Mouse (Mus musculus) midbrain, postnatal 0 days (tissue): ENCODE measurements at regions not wholly inside any gene's neighbourhood (a gene's known extent, or its start where the extent isn't known, plus 50 kb on each side); places are given as distances from the start of the nearest gene placed in this dataset.

Experiments
- ATAC-seq: fragments of 200-750 bp; cut with Nextera tagmentation; 2 replicates; pipeline ENCODE4 v1.8.0; 2017; ENCODE audit warnings: moderate number of reproducible peaks, mild to moderate bottlenecking, moderate TSS enrichment, moderate library complexity; ENCODE audit not compliant: low FRiP score
- DNase-seq: peaks from one replicate; pipeline ENCODE4 v3.0.0-alpha.2; 2015; ENCODE audit warnings: low spot score
- H3K27ac ChIP-seq: fragments of 300-500 bp; sonication (generic); 2 replicates; pipeline ENCODE4 v1.5.1; 2014; ENCODE audit warnings: low read depth, mild to moderate bottlenecking, low read length, mixed read lengths
- H3K27me3 ChIP-seq: fragments of 300-500 bp; sonication (generic); 2 replicates; pipeline ENCODE4 v1.6.1; 2014; ENCODE audit warnings: low read length, control low read depth, mixed read lengths; ENCODE audit not compliant: insufficient read depth
- H3K36me3 ChIP-seq: fragments of 300-500 bp; sonication (generic); 2 replicates; pipeline ENCODE4 v1.6.1; 2014; ENCODE audit warnings: low read length, control low read depth, mixed read lengths; ENCODE audit not compliant: insufficient read depth
- H3K4me1 ChIP-seq: fragments of 300-500 bp; sonication (generic); 2 replicates; pipeline ENCODE4 v1.6.1; 2014; ENCODE audit warnings: mild to moderate bottlenecking, control low read depth, antibody characterized with exemption, low read length, mixed read lengths; ENCODE audit not compliant: insufficient read depth
- H3K4me2 ChIP-seq: fragments of 300-500 bp; sonication (generic); 2 replicates; pipeline ENCODE4 v1.6.1; 2014; ENCODE audit warnings: low read depth, mild to moderate bottlenecking, low read length, mixed read lengths; ENCODE audit not compliant: poor library complexity, severe bottlenecking
- H3K4me3 ChIP-seq: fragments of 300-500 bp; sonication (generic); 2 replicates; pipeline ENCODE4 v1.5.1; 2014; ENCODE audit warnings: low read depth, mild to moderate bottlenecking, low read length, moderate library complexity
- H3K9ac ChIP-seq: fragments of 300-500 bp; sonication (generic); replicated peaks from 2 replicates; pipeline ENCODE4 v1.6.1; 2014; ENCODE audit warnings: mild to moderate bottlenecking, low read length, moderate library complexity, mixed read lengths; ENCODE audit not compliant: poor library complexity, severe bottlenecking
- H3K9me3 ChIP-seq: fragments of 300-500 bp; sonication (generic); 2 replicates; pipeline ENCODE4 v1.6.1; 2016; ENCODE audit warnings: low read length, control low read depth
- CTCF ChIP-seq: IDR thresholded peaks from 2 replicates; pipeline ENCODE4 v1.5.1; 2016; ENCODE audit warnings: antibody characterized with exemption, mild to moderate bottlenecking
- WGBS: fragments of 180-500 bp; shearing (Covaris S2); extraction: QIAGEN DNeasy Blood & Tissue Kit; methylation state at CpG from one replicate; pipeline ENCODE4 v1.1.7; 2014; 5-methylcytosine and 5-hydroxymethylcytosine counted together

DNA sequence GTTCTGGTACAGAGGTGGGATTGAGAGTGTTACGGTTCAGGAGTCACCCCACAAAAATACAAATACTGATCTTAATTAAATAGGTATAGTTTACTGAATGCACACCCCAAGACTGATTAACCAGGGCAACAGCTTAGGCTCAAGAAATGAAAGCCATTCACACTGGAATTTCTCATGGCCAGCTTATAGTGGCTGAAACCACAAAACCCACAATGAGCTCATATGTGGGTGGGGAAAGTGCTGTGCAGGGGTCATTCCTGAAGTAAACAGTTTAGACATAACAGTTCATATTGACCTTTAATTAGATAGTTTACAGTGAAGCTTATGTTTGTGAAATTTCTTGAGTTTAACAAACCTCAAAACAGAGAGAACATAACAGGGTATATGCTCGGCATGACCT, 275.7 kb downstream of the Slitrk1 start:
- ATAC-seq: no peak
- WGBS: 92% methylated on average over 2 of the region's 2 CpGs

DNA sequence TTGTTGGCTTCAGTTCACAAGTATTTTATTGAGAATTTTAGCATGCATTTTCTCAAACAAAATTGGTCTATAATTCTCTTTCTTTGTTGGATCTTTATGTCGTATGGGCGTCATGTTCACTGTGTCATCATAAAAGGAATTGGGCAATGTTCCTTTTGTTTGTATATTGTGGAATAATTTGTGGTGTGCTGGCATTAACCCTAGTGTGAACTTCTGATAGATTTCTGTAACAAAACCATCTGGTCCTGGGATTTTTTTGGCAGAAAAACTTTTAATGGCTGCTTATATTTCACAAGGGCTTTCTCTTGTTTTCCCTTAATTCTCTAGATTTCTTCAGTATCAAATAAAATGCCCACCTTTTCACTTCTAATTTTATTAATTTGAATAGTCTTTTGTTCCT, 278.7 kb downstream of the Slitrk1 start:
- no peak overlapping the region for H3K9ac ChIP-seq
- no peaks in the 10 kb centered on the region for H3K4me1 ChIP-seq
- ATAC-seq: no peak
- H3K4me2 ChIP-seq: no peak overlapping the region
- DNase-seq: no peak
- no peaks in the 10 kb centered on the region for H3K9me3 ChIP-seq
- H3K36me3 ChIP-seq: no peaks in the 10 kb centered on the region
- no peaks in the 10 kb centered on the region for H3K27me3 ChIP-seq
- 95% methylated on average over 2 of the region's 2 CpGs for WGBS
- no peak for TF ChIP-seq CTCF
- H3K4me3 ChIP-seq: no peak overlapping the region
- H3K27ac ChIP-seq: no peak overlapping the region

More for the DNA sequence above, 275.7 kb downstream of the Slitrk1 start:
- no peaks in the 10 kb centered on the region for H3K4me1 ChIP-seq
- H3K4me2 ChIP-seq: no peak overlapping the region
- H3K27me3 ChIP-seq: no peaks in the 10 kb centered on the region
- H3K27ac ChIP-seq: no peak overlapping the region
- H3K9ac ChIP-seq: no peak overlapping the region
- no peaks in the 10 kb centered on the region for H3K9me3 ChIP-seq
- TF ChIP-seq CTCF: no peak
- H3K4me3 ChIP-seq: no peak overlapping the region
- DNase-seq: no peak
- H3K36me3 ChIP-seq: no peaks in the 10 kb centered on the region

DNA sequence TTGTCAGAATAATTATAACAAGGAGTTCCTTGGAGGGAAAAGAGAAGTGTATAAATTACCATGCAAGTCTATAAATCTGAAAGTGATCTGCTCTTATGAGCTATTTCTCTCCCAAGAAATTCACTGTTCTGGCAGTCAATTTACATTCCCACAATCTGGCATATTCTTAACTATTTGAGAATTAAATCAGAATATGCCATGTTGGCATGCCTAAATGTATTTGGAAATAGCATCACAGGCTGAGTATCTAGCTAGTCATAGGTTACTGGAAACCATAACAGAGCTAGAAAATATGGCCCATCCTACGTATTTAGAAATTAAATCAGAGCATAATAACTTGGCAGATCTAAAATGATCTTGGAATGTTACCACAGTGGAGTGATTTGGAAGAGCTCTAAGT, 303.9 kb downstream of the Slitrk1 start:
- H3K9ac ChIP-seq: no peak overlapping the region
- no peak overlapping the region for H3K4me2 ChIP-seq
- no peak for TF ChIP-seq CTCF
- no peak for DNase-seq
- no peak for ATAC-seq
- H3K27me3 ChIP-seq: no peaks in the 10 kb centered on the region
- H3K27ac ChIP-seq: no peak overlapping the region
- no peak overlapping the region for H3K4me3 ChIP-seq
- H3K9me3 ChIP-seq: no peaks in the 10 kb centered on the region
- no peaks in the 10 kb centered on the region for H3K4me1 ChIP-seq
- WGBS: 91% methylated on average over 1 of the region's 1 CpGs
- no peaks in the 10 kb centered on the region for H3K36me3 ChIP-seq
